Mouse (Mus musculus): ENCODE data around the gene Stx1b.

DNA sequence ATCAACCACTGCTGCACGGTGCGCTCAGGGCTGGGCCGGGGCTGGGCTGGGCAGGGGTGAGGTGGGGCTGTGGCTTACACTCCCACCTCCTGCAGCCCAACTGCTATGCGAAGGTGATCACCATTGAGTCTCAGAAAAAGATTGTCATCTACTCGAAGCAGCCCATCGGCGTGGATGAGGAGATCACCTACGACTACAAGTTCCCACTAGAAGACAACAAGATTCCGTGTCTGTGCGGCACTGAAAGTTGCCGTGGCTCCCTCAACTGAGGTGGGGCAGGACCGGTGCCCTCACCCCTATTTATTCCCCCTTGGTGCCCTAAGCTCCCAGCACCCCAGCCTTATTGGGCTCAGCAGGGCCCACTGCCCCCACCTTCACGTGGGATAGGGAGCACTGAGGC lies 25.1 kb downstream of the Stx1b start:
- TF ChIP-seq POLR2A (IDR thresholded peaks at IDR 0.05; ENCODE audit: insufficient read depth, low read depth, low read length) (no peak), EP300 (IDR thresholded peaks at IDR 0.05; ENCODE audit: insufficient read depth, low read depth, low read length) (no peak)

Data from heart, adult 2 months (tissue).